Mouse (Mus musculus) stomach, postnatal 0 days (tissue): ENCODE results near the gene Zdhhc11.

Experiments used
- CTCF ChIP-seq: IDR thresholded peaks from 2 replicates; pipeline ENCODE4 v1.5.1; 2016; ENCODE audit warnings: antibody characterized with exemption, low read depth, mild to moderate bottlenecking, moderate library complexity
- EP300 ChIP-seq: optimal IDR thresholded peaks from 2 replicates; pipeline ENCODE3; 2016; ENCODE audit warnings: antibody characterized with exemption

DNA sequence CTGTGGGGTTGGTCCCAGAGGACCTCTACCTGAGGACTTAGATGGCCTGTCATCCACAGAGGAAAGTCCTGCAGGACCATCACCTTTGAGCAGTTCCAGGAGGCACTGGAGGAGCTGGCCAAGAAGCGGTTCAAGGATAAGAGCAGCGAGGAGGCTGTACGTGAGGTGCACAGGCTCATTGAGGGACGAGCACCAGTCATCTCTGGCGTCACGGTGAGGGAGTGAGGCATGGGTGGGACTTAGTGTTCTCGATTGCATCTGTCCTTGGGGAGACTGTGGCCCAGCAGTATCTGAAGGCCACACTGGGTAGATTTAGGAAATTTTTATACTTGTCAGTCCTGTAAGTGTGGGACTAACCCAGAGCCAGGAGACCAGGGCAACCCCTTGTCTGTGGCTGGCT is 67.0 kb downstream of the Zdhhc11 start:
- TF ChIP-seq CTCF, result no peak
- no peak for TF ChIP-seq EP300
